Mouse (Mus musculus) lung, postnatal 0 days (tissue): Measurements from ENCODE around the gene Aifm3. TPM values are rescaled to one million over a fixed set of nuclear protein-coding genes. Genes with fewer than 3 reads are reported as not detected.
"Not testable (repeated sequence)": the region's sequence is repeated elsewhere in the genome, so short reads cannot be mapped to it uniquely, and the experiment has no call there.

ENCODE experiments used
- ATAC-seq: fragments of 200-750 bp; cut with Nextera tagmentation; 2 replicates; pipeline ENCODE4 v1.8.0; 2017; ENCODE audit warnings: moderate library complexity
- DNase-seq: peaks from one replicate; pipeline ENCODE4 v3.0.0-alpha.2; 2016; ENCODE audit warnings: low spot score
- H3K27ac ChIP-seq: fragments of 300-500 bp; sonication (generic); 2 replicates; pipeline ENCODE4 v1.5.1; 2014; ENCODE audit warnings: antibody characterized with exemption, mild to moderate bottlenecking, low read length, mixed read lengths
- H3K27me3 ChIP-seq: fragments of 300-500 bp; sonication (generic); replicated peaks from 2 replicates; pipeline ENCODE4 v1.6.1; 2014; ENCODE audit warnings: low read length, mixed read lengths; ENCODE audit not compliant: insufficient read depth
- H3K36me3 ChIP-seq: fragments of 300-500 bp; sonication (generic); 2 replicates; pipeline ENCODE4 v1.6.1; 2014; ENCODE audit warnings: low read length, mixed read lengths; ENCODE audit not compliant: insufficient read depth
- H3K4me1 ChIP-seq: fragments of 300-500 bp; sonication (generic); 2 replicates; pipeline ENCODE4 v1.6.1; 2014; ENCODE audit warnings: antibody characterized with exemption, low read depth, low read length, mixed read lengths; ENCODE audit not compliant: insufficient read depth
- H3K4me2 ChIP-seq: fragments of 300-500 bp; sonication (generic); replicated peaks from 2 replicates; pipeline ENCODE4 v1.6.1; 2014; ENCODE audit warnings: low read depth, mild to moderate bottlenecking, low read length, moderate library complexity, mixed read lengths
- H3K4me3 ChIP-seq: fragments of 300-500 bp; sonication (generic); 2 replicates; pipeline ENCODE4 v1.5.1; 2014; ENCODE audit warnings: low read depth, low read length
- H3K9ac ChIP-seq: fragments of 300-500 bp; sonication (generic); replicated peaks from 2 replicates; pipeline ENCODE4 v1.6.1; 2014; ENCODE audit warnings: low read depth, mild to moderate bottlenecking
- H3K9me3 ChIP-seq: fragments of 300-500 bp; sonication (generic); 2 replicates; pipeline ENCODE4 v1.6.1; 2016; ENCODE audit warnings: low read length, mixed read lengths
- CTCF ChIP-seq: IDR thresholded peaks from 2 replicates; pipeline ENCODE4 v1.5.1; 2016; ENCODE audit warnings: antibody characterized with exemption, mild to moderate bottlenecking
- EP300 ChIP-seq: IDR thresholded peaks from 2 replicates; pipeline ENCODE4 v1.6.1; 2016; ENCODE audit warnings: antibody characterized with exemption, mild to moderate bottlenecking, control low read depth
- WGBS: fragments of 180-500 bp; shearing (Covaris S2); extraction: QIAGEN DNeasy Blood & Tissue Kit; methylation state at CpG from one replicate; pipeline ENCODE4 v1.1.7; 2014; 5-methylcytosine and 5-hydroxymethylcytosine counted together
- polyA plus RNA-seq: library from polyadenylated mRNA; unstranded; fragments of >200 nt; fragmentation: Nextera tagmentation; extraction: Ambion mirVana; gene quantifications from 2 replicates; pipeline ENCODE4 v1.2.1, GENCODE M21; 2015

The Aifm3 gene
- polyA plus RNA-seq, 1 experiment from 2014 or later, result 2.8 TPM

DNA sequence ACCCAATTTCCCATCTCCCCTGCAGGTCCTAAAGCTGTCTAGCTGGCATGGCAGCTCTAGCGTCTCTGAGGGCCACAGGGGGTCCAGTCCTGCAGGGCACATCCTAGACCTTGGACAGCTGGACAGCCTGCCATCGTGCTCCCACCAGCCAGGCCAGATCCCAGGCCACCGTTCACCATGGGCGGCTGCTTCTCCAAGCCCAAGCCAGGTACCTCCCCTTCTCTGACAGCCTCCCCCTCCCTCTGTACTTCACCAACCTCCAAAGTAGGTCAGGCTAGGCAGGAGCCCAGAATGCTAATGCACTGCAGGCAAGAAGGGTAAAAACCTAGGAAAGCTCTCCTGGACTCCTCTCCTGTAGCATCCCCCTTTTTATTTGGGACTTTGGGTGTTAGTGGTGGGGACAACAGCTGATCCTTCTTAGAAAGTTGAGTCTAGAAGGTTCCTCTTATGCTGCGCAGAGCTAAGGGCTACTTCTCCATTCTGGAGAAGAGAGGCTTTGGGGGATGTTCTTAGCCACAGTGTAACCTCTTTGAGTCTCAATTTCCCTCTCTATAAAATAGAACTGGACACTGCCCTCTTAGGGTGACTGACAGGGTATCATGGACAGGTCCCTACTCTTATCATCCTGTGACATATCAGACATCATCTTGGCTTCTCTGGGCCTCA, 2.6 kb downstream of the Aifm3 start:
- DNase-seq (no peak), ATAC-seq (no peak)
- Histone ChIP-seq H3K4me1 (no peaks in the 10 kb centered on the region), H3K4me2 (no peak overlapping the region), H3K27ac (no peak overlapping the region), H3K9me3 (no peaks in the 10 kb centered on the region), H3K36me3 (no peaks in the 10 kb centered on the region), H3K4me3 (no peak overlapping the region), H3K27me3 (no peaks in the 10 kb centered on the region), H3K9ac (no peak overlapping the region)
- TF ChIP-seq CTCF (no peak), EP300 (no peak)
- 68% methylated on average over 5 of the region's 5 CpGs for WGBS

DNA sequence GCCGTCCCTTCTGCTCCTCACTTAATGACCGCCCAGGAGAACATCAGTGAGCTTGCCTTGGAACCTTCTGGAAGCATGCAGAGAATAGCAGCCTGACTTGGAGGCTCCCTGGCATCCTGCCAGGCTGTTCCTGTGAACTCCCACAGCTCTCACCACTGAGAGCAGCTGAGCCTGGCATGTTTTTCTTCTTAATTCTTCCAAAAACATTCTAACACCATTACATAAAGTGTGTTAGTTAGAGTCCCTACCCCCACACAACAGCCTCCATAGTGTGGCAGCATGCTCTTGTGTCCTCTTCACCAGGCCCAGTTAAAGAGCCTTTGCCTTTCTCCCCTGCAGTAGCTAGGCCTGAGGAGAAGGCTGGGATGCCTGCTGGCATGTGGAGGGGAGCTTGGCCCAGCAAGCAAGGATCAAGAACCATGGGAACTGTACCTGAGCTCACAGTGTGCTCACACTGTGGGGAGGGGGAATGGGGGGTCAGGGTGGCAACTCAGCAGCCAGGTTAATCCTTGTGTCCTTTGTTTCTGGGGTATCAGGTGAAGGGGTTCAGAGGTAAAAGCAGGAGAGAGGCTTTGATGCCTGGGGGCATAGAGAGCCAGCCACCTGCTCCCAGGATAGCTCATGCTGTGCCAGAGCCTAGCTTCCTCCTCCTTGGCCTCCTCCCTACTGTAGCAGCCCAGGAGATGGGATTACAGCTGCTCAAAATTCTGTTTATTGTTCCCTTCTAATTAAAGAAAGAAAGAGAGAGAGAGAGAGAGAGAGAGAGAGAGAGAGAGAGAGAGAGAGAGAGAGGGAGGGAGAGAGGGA, 7.3 kb downstream of the Aifm3 start:
- Histone ChIP-seq H3K4me2 (no peak overlapping the region), H3K36me3 (no peaks in the 10 kb centered on the region), H3K4me3 (no peak overlapping the region), H3K9ac (no peak overlapping the region), H3K27ac (no peak overlapping the region), H3K4me1 (no peaks in the 10 kb centered on the region), H3K9me3 (no peaks in the 10 kb centered on the region), H3K27me3 (no peaks in the 10 kb centered on the region)
- TF ChIP-seq EP300 (no peak), CTCF (no peak)
- ATAC-seq (peak; percentile 25), DNase-seq (peak; percentile 51)
- 52% methylated on average over 2 of the region's 2 CpGs for WGBS

DNA sequence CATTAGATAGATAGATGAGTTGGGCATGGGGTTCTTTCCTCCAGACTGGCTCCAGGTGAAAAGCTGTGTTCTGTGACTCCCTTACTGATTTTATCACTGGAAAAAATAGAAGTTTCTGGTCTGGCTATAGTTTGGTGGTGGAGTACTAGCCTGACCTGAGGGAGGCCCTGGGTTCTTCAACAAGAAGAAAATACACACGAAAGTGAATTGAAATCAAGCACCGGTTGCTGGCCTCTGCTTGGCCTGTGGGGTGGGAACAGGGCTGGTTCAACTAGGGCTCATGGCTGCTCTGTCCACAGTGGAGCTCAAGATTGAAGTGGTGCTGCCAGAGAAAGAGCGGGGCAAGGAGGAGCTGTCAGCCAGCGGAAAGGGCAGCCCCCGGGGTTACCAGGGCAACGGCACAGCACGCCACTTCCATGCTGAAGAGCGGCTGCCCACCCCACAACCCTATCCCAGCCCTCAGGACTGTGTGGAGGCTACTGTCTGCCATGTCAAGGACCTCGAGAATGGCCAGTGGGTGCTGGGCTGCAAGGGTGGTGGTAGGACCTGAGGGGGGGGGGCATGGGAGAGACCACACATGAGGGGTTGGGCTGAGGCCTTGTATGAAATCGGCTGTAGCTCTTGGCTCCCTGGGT, 10.0 kb downstream of the Aifm3 start:
- ATAC-seq (peak; percentile 32), DNase-seq (no peak)
- no peak for TF ChIP-seq CTCF
- no peak for TF ChIP-seq EP300
- no peaks in the 10 kb centered on the region for H3K27me3 ChIP-seq
- no peak overlapping the region for H3K4me2 ChIP-seq
- no peak overlapping the region for H3K4me3 ChIP-seq
- no peaks in the 10 kb centered on the region for H3K36me3 ChIP-seq
- no peaks in the 10 kb centered on the region for H3K4me1 ChIP-seq
- no peaks in the 10 kb centered on the region for H3K9me3 ChIP-seq
- H3K27ac ChIP-seq, result no peak overlapping the region
- no peak overlapping the region for H3K9ac ChIP-seq
- 23% methylated on average over 10 of the region's 10 CpGs for WGBS

DNA sequence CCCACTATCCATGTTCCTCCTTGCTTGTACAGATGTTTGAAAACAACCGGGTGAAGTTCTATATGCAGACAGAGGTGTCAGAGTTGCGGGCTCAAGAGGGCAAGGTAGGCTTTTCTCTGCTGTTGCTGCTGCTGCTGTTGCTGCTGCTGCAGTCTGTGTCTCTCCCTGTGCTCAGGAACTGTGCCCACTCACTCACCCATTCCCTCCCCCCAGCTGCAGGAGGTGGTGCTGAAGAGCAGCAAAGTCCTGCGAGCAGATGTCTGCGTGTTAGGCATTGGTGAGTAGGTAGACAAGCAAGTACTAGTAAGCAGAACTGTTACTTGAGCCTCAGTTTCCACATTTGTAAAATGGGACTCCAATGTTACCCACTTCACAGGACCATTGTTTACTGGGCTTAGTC, 13.3 kb downstream of the Aifm3 start:
- no peaks in the 10 kb centered on the region for H3K4me1 ChIP-seq
- H3K9me3 ChIP-seq, result no peaks in the 10 kb centered on the region
- no peak overlapping the region for H3K4me2 ChIP-seq
- no peaks in the 10 kb centered on the region for H3K27me3 ChIP-seq
- TF ChIP-seq CTCF, result no peak
- no peak for TF ChIP-seq EP300
- H3K9ac ChIP-seq, result no peak overlapping the region
- ATAC-seq, result no peak
- whole genome bisulfite sequencing, result 64% methylated on average over 4 of the region's 4 CpGs
- no peak overlapping the region for H3K4me3 ChIP-seq
- no peak overlapping the region for H3K27ac ChIP-seq
- no peak for DNase-seq
- H3K36me3 ChIP-seq, result no peaks in the 10 kb centered on the region

DNA sequence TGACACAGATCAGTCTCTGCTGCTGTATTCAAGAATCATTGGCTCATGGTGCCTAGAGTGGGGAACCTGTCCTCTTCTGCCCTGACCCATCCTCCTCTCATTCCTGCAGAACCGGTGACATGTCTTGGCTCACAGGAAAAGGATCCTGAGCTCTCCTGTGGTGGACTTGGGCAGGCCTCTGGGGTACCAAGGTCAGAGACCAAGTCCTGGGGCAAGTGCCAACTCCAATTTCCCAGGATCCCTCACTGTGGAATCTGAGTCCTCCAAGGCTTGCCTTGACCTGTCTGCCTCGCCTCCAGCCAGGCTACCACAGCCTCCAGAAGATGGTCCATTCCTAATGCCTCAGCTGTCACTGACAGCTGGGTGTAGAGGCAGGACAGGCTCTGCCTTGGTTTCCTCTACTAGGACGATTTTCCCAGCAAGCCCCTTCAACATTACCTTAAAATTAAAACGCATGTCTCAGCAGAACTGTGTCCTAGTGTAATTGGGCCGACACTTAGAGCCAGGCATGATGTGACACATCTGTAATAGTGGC, 17.7 kb downstream of the Aifm3 start:
- WGBS, result 88% methylated on average over 5 of the region's 5 CpGs
- Histone ChIP-seq H3K36me3 (no peaks in the 10 kb centered on the region), H3K9me3 (no peaks in the 10 kb centered on the region), H3K27me3 (no peaks in the 10 kb centered on the region), H3K27ac (no peak overlapping the region), H3K4me3 (no peak overlapping the region), H3K4me1 (peaks cover 10% of the 10 kb centered on the region; the same call in 1 of the 2 replicates), H3K9ac (no peak overlapping the region), H3K4me2 (no peak overlapping the region)
- ATAC-seq (no peak), DNase-seq (no peak)
- TF ChIP-seq CTCF (no peak), EP300 (no peak)

DNA sequence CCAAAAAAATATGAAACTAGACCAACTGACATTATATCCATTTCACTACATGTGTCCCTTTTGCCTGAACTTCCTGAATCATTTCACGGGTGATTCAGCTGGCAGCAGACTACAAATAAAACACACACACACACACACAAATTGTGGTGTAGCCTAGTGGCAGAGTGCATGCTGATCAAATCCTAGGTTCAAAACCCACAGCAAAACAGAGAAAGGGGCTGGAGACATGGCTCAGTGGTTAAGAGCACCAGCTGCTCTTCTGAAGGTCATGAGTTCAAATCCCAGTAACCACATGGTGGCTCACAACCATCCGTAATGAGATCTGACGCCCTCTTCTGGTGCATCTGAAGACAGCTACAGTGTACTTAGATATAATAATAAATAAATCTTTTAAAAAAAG, 18.6 kb downstream of the Aifm3 start:
- 19% methylated on average over 3 of the region's 3 CpGs for whole genome bisulfite sequencing
- not testable (repeated sequence) for H3K27ac ChIP-seq, H3K36me3 ChIP-seq, H3K27me3 ChIP-seq, DNase-seq, H3K9me3 ChIP-seq
- Histone ChIP-seq H3K4me3 (peak overlapping the region; percentile 73), H3K4me1 (peaks cover 10% of the 10 kb centered on the region; the same call in 1 of the 2 replicates), H3K4me2 (peak overlapping the region; percentile 70), H3K9ac (peak overlapping the region; percentile 64; the same call in 1 of the 2 replicates)
- TF ChIP-seq CTCF, result 0 out of 2 replicates have a peak, but pooled peaks have one; percentile 10
- 0 out of 2 replicates have a peak, but pooled peaks have one; percentile 0 for ATAC-seq
